Mouse (Mus musculus): ENCODE data around the gene Bag6. TPM values are rescaled to one million over a fixed set of nuclear protein-coding genes. Genes with fewer than 3 reads are reported as not detected.
A peak's percentile ranks its signal among the peaks of the same experiment; 100 is the strongest.

Bag6 gene
- total and polyA plus RNA-seq, 3 experiments: 140 to 252 (median 216) TPM

DNA sequence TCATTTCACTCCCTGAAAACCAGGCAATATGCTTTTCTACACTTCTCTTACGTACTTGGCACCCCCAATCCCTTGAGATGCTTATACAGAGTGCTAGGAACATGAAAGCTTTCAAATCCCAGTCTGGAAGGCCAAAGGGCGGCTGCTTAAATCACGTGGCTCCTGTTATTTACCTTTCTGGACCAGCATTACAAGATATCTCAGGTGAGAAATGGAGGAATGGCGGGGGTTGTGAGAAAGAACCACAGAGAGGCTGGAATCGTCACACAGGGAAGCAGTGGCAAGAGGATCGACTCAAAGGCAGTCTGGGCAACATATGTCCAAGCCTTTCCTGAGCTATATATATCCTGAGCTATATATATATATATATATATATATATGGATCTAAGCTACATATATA, 9.4 kb upstream of the Bag6 start:
- peak overlapping the region; percentile 88 for H3K9ac ChIP-seq (ENCODE audit: low read depth, low read length)
- WGBS: 31% methylated on average over 6 of the region's 6 CpGs
- H3K36me3 ChIP-seq (ENCODE audit: control insufficient read depth, insufficient read depth, low read length): no peaks in the 10 kb centered on the region
- no peak for TF ChIP-seq CTCF (IDR thresholded peaks at IDR 0.05)
- no peak for TF ChIP-seq POLR2A (IDR thresholded peaks at IDR 0.05; ENCODE audit: insufficient read depth, low read depth, low read length)
- no peak for TF ChIP-seq EP300 (IDR thresholded peaks at IDR 0.05; ENCODE audit: insufficient read depth, low read depth, low read length)
- peaks cover 2% of the 10 kb centered on the region; the same call in 1 of the 2 replicates for H3K79me2 ChIP-seq (replicated peaks; ENCODE audit: control insufficient read depth, insufficient read depth, low read length)
- intact Hi-C loops (cut with DNase I): loop anchor here (5.0 kb wide), 1 partner anchor 37 kb away; the partner anchor contains the start of gene Prrc2a
- H3K27ac ChIP-seq: peak overlapping the region; percentile 90
- H3K4me1 ChIP-seq (ENCODE audit: control insufficient read depth, insufficient read depth, low read length): peaks cover 7% of the 10 kb centered on the region
- peak overlapping the region; percentile 78 for H3K4me3 ChIP-seq
- no peaks in the 10 kb centered on the region for H3K27me3 ChIP-seq (ENCODE audit: control insufficient read depth, insufficient read depth, low read length)
- DNase-seq: no peak

GRCm38 (mm10) chr17:35126206-35126611, 8.8 kb upstream of the Bag6 start, which contains the start of gene D17H6S53E:
Gene D17H6S53E, plus strand, starts transcription at chr17:35126373.
- peak within 1 kb of the TSS; percentile 90 for H3K27ac ChIP-seq
- peak; percentile 86 to 88 for DNase-seq
- H3K4me1 ChIP-seq (ENCODE audit: control insufficient read depth, insufficient read depth, low read length): peaks cover 7% of the 10 kb centered on the region
- intact Hi-C loops (cut with DNase I): loop anchor here (5.0 kb wide), 1 partner anchor 36 kb away; the partner anchor contains the start of gene Prrc2a
- no peaks in the 10 kb centered on the region for H3K36me3 ChIP-seq (ENCODE audit: control insufficient read depth, insufficient read depth, low read length)
- WGBS: under 1% methylated on average over 36 of the region's 36 CpGs
- no peaks in the 10 kb centered on the region for H3K27me3 ChIP-seq (ENCODE audit: control insufficient read depth, insufficient read depth, low read length)
- H3K9ac ChIP-seq (ENCODE audit: low read depth, low read length): peak within 1 kb of the TSS; percentile 88
- H3K79me2 ChIP-seq (replicated peaks; ENCODE audit: control insufficient read depth, insufficient read depth, low read length): no peaks in the 10 kb centered on the region
- TF ChIP-seq CTCF (IDR thresholded peaks at IDR 0.05) (no peak), EP300 (IDR thresholded peaks at IDR 0.05; ENCODE audit: insufficient read depth, low read depth, low read length) (0 out of 2 replicates have a peak, but pooled peaks have one; percentile 6), POLR2A (IDR thresholded peaks at IDR 0.05; ENCODE audit: insufficient read depth, low read depth, low read length) (peak; percentile 84)
- H3K4me3 ChIP-seq: peak within 1 kb of the TSS; percentile 78

- peak overlapping the region; percentile 78 for H3K4me3 ChIP-seq
- no peak for TF ChIP-seq POLR2A (IDR thresholded peaks at IDR 0.05; ENCODE audit: insufficient read depth, low read depth, low read length)
- TF ChIP-seq CTCF (IDR thresholded peaks at IDR 0.05): no peak
- TF ChIP-seq EP300 (IDR thresholded peaks at IDR 0.05; ENCODE audit: insufficient read depth, low read depth, low read length): no peak
- no peaks in the 10 kb centered on the region for H3K36me3 ChIP-seq (ENCODE audit: control insufficient read depth, insufficient read depth, low read length)
- no peaks in the 10 kb centered on the region for H3K27me3 ChIP-seq (ENCODE audit: control insufficient read depth, insufficient read depth, low read length)
- 44% methylated on average over 13 of the region's 13 CpGs for WGBS
- no peaks in the 10 kb centered on the region for H3K79me2 ChIP-seq (replicated peaks; ENCODE audit: control insufficient read depth, insufficient read depth, low read length)
- intact Hi-C loops (cut with DNase I): loop anchor here (5.0 kb wide), 1 partner anchor 35 kb away; the partner anchor contains the start of gene Prrc2a
- H3K4me1 ChIP-seq (ENCODE audit: control insufficient read depth, insufficient read depth, low read length): peaks cover 4% of the 10 kb centered on the region
- H3K9ac ChIP-seq (ENCODE audit: low read depth, low read length): peak overlapping the region; percentile 88
- peak overlapping the region; percentile 90 for H3K27ac ChIP-seq
- DNase-seq: no peak
These were observed 8.0 kb upstream of the Bag6 start for GRCm38 (mm10) chr17:35127017-35127416.

- Histone ChIP-seq H3K36me3 (ENCODE audit: control insufficient read depth, insufficient read depth, low read length) (no peaks in the 10 kb centered on the region), H3K4me3 (no peak overlapping the region), H3K9ac (ENCODE audit: low read depth, low read length) (no peak overlapping the region), H3K4me1 (ENCODE audit: control insufficient read depth, insufficient read depth, low read length) (peaks cover 4% of the 10 kb centered on the region), H3K27ac (no peak overlapping the region), H3K27me3 (ENCODE audit: control insufficient read depth, insufficient read depth, low read length) (no peaks in the 10 kb centered on the region), H3K79me2 (replicated peaks; ENCODE audit: control insufficient read depth, insufficient read depth, low read length) (no peaks in the 10 kb centered on the region)
- DNase-seq: no peak
- intact Hi-C loops (cut with DNase I): loop anchor here (5.0 kb wide), 1 partner anchor 33 kb away; the partner anchor contains the start of gene Prrc2a
- WGBS: 63% methylated on average over 11 of the region's 11 CpGs
- TF ChIP-seq EP300 (IDR thresholded peaks at IDR 0.05; ENCODE audit: insufficient read depth, low read depth, low read length) (no peak), POLR2A (IDR thresholded peaks at IDR 0.05; ENCODE audit: insufficient read depth, low read depth, low read length) (no peak), CTCF (IDR thresholded peaks at IDR 0.05) (no peak)
These were observed 6.0 kb upstream of the Bag6 start for GRCm38 (mm10) chr17:35128996-35129395.

DNA sequence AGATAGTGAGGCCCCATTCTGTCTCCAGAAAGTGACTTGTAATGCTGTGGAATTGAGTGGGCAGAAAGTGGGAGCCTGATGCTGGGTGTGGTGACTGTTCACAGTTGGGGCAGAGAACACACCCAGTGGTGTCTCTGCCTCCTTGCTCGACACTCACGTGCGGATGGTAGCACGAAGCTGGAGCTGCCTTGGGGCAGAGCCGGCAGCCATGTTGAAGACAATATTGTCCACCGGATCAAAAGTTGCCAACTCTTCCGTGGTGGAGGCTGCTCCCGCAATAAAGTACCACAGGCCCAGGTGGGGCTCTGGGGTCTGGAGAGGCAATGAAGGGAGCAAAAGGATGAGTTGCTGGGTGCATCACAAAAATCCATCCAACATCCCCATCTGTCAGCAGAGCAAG, 3.9 kb upstream of the Bag6 start:
- Histone ChIP-seq H3K27me3 (ENCODE audit: control insufficient read depth, insufficient read depth, low read length) (no peaks in the 10 kb centered on the region), H3K9ac (ENCODE audit: low read depth, low read length) (no peak overlapping the region), H3K4me3 (no peak overlapping the region), H3K4me1 (ENCODE audit: control insufficient read depth, insufficient read depth, low read length) (0 out of 2 replicates have a peak, but pooled peaks cover 2% of the 10 kb centered on the region), H3K27ac (no peak overlapping the region), H3K79me2 (replicated peaks; ENCODE audit: control insufficient read depth, insufficient read depth, low read length) (peaks cover under 1% of the 10 kb centered on the region), H3K36me3 (ENCODE audit: control insufficient read depth, insufficient read depth, low read length) (no peaks in the 10 kb centered on the region)
- DNase-seq: no peak
- TF ChIP-seq CTCF (IDR thresholded peaks at IDR 0.05): no peak
- no peak for TF ChIP-seq EP300 (IDR thresholded peaks at IDR 0.05; ENCODE audit: insufficient read depth, low read depth, low read length)
- TF ChIP-seq POLR2A (IDR thresholded peaks at IDR 0.05; ENCODE audit: insufficient read depth, low read depth, low read length): no peak
- intact Hi-C loops (cut with DNase I): no loop called here
- WGBS: 83% methylated on average over 8 of the region's 8 CpGs

DNA sequence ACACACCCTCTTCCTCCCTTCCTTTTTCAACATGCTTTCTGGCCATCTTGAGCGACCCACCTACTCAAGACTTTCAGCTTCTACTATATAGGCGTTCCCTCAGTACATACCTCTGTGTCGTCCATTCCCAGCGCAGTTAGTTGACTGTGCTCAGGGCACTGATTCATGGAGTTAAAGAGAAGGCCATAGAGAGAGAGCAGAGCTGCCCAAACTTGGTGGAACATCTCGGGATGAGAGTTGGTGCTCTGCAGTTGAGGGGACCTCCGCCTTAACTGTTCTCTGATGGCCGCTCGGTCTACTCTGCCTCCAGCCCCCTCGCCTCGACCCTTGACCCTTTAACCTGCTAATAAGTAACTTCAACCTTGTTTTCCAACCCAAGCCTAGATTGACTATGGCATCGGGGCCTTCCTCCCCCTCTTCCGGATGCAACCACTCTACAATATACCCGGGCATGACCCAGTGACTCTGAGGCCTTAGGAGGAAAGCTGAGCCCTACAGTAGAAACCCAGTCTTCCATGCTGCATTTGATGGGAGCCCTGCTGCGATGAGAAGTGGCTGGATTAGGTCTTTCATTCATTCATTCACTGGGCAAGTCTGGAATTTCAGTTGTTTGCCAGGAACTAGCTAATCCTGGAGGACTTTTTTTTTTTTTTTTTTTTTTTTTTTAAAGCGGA, 3.3 kb upstream of the Bag6 start, which contains the start of gene Apom:
Apom (minus strand) TSS at position 551 of the 674 bp plus-strand sequence.
- WGBS: 78% methylated on average over 15 of the region's 15 CpGs
- Histone ChIP-seq H3K36me3 (ENCODE audit: control insufficient read depth, insufficient read depth, low read length) (no peaks in the 10 kb centered on the region), H3K4me1 (ENCODE audit: control insufficient read depth, insufficient read depth, low read length) (peaks cover 3% of the 10 kb centered on the region), H3K79me2 (replicated peaks; ENCODE audit: control insufficient read depth, insufficient read depth, low read length) (peaks cover 3% of the 10 kb centered on the region), H3K27me3 (ENCODE audit: control insufficient read depth, insufficient read depth, low read length) (no peaks in the 10 kb centered on the region), H3K27ac (no peak within 1 kb of the TSS), H3K9ac (ENCODE audit: low read depth, low read length) (no peak within 1 kb of the TSS), H3K4me3 (no peak within 1 kb of the TSS)
- no peak for DNase-seq
- intact Hi-C loops (cut with DNase I): no loop called here
- TF ChIP-seq EP300 (IDR thresholded peaks at IDR 0.05; ENCODE audit: insufficient read depth, low read depth, low read length) (no peak), POLR2A (IDR thresholded peaks at IDR 0.05; ENCODE audit: insufficient read depth, low read depth, low read length) (no peak), CTCF (IDR thresholded peaks at IDR 0.05) (no peak)
